Mouse (Mus musculus) liver, embryonic 14.5 days (tissue): Measurements from ENCODE around the gene Defb18.

ENCODE experiments used
- CTCF ChIP-seq: IDR thresholded peaks from 2 replicates; pipeline ENCODE4 v1.5.1; 2016; ENCODE audit warnings: antibody characterized with exemption, low read depth, control low read depth
- EP300 ChIP-seq: IDR thresholded peaks from 2 replicates; pipeline ENCODE4 v1.6.1; 2016; ENCODE audit warnings: antibody characterized with exemption, low read depth

GRCm38 (mm10) chr1:18237343-18237742 is at the start of gene Defb18:
- no peak for TF ChIP-seq CTCF
- no peak for TF ChIP-seq EP300
